Mouse (Mus musculus) lung, postnatal 0 days (tissue): ENCODE measurements at regions not wholly inside any gene's neighbourhood (a gene's known extent, or its start where the extent isn't known, plus 50 kb on each side); places are given as distances from the start of the nearest gene placed in this dataset.

Experiments
- CTCF ChIP-seq: IDR thresholded peaks from 2 replicates; pipeline ENCODE4 v1.5.1; 2016; ENCODE audit warnings: antibody characterized with exemption, mild to moderate bottlenecking
- EP300 ChIP-seq: IDR thresholded peaks from 2 replicates; pipeline ENCODE4 v1.6.1; 2016; ENCODE audit warnings: antibody characterized with exemption, mild to moderate bottlenecking, control low read depth

GRCm38 (mm10) chr13:53598050-53598449, 125.2 kb upstream of the Msx2 start:
- TF ChIP-seq CTCF (no peak), EP300 (no peak)
